Mouse (Mus musculus): Measurements from ENCODE around the gene Zfp280d. TPM values are rescaled to one million over a fixed set of nuclear protein-coding genes. Genes with fewer than 3 reads are reported as not detected.

The Zfp280d gene
- polyA plus RNA-seq (2012; rRNA removed), result 79.9 and 88.4 TPM in 2 replicates

DNA sequence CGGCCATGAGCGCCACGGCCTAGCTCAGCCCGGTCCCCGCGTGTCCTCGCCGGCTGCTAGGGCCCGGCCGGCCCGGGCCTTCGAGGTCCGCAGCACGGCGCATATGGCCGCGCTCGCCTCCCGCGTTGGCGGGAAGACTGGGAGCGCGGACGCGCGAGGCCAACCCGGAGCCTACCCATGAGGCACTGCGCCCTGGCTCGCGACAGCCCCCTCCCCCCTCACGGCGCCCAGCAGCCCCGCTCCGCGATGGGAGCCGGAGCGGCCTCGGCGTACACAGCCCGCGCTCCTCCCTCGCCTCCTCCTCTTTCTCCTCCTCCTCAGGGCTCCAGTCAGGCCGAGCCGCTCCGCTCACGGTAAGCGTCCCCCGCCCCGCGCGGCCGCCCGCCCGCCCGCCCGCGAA is at the start of gene Zfp280d:
Zfp280d (plus strand) TSS at position 184 of the 400 bp plus-strand sequence.

Other genes starting within 250 kb of the Zfp280d start
- 111 and 226 TPM in 2 replicates for gene Tcf12, start 163.0 kb upstream of the Zfp280d start, polyA plus RNA-seq (2012; rRNA removed)
- 45.2 and 109 TPM in 2 replicates for gene Mns1, start 163.2 kb downstream of the Zfp280d start, polyA plus RNA-seq (2012; rRNA removed)
- 55.4 and 65.9 TPM in 2 replicates for gene Tex9, start 217.4 kb downstream of the Zfp280d start, polyA plus RNA-seq (2012; rRNA removed)

Data from central nervous system, embryonic 11.5 days (tissue).